Mouse (Mus musculus) intestine, embryonic 16.5 days (tissue): Measurements from ENCODE around the gene Chrm2. TPM values are rescaled to one million over a fixed set of nuclear protein-coding genes. Genes with fewer than 3 reads are reported as not detected.

Experiments used
- ATAC-seq: fragments of 200-750 bp; cut with Nextera tagmentation; 2 replicates; pipeline ENCODE4 v1.8.0; 2017; ENCODE audit warnings: moderate TSS enrichment, moderate library complexity
- H3K27ac ChIP-seq: fragments of 300-500 bp; sonication (generic); 2 replicates; pipeline ENCODE4 v1.5.1; 2014; ENCODE audit warnings: mild to moderate bottlenecking, low read length
- H3K27me3 ChIP-seq: fragments of 300-500 bp; sonication (generic); replicated peaks from 2 replicates; pipeline ENCODE4 v1.6.1; 2014; ENCODE audit warnings: low read length, control low read depth, mixed read lengths; ENCODE audit not compliant: control insufficient read depth, insufficient read depth
- H3K36me3 ChIP-seq: fragments of 300-500 bp; sonication (generic); 2 replicates; pipeline ENCODE4 v1.6.1; 2014; ENCODE audit warnings: low read length, control low read depth; ENCODE audit not compliant: control insufficient read depth, insufficient read depth
- H3K4me1 ChIP-seq: fragments of 300-500 bp; sonication (generic); 2 replicates; pipeline ENCODE4 v1.6.1; 2014; ENCODE audit warnings: low read length, control low read depth, mixed read lengths; ENCODE audit not compliant: control insufficient read depth, insufficient read depth
- H3K4me2 ChIP-seq: fragments of 300-500 bp; sonication (generic); 2 replicates; pipeline ENCODE4 v1.6.1; 2014; ENCODE audit warnings: low read depth, low read length, control low read depth
- H3K4me3 ChIP-seq: fragments of 300-500 bp; sonication (generic); 2 replicates; pipeline ENCODE4 v1.5.1; 2014; ENCODE audit warnings: mild to moderate bottlenecking, low read length
- H3K9ac ChIP-seq: fragments of 300-500 bp; sonication (generic); 2 replicates; pipeline ENCODE4 v1.6.1; 2014; ENCODE audit warnings: low read depth, low read length
- H3K9me3 ChIP-seq: fragments of 300-500 bp; sonication (generic); 2 replicates; pipeline ENCODE4 v1.6.1; 2016; ENCODE audit warnings: low read length, control low read depth; ENCODE audit not compliant: control insufficient read depth
- WGBS: fragments of 180-500 bp; shearing (Covaris S2); extraction: QIAGEN DNeasy Blood & Tissue Kit; methylation state at CpG from one replicate; pipeline ENCODE4 v1.1.7; 2014; 5-methylcytosine and 5-hydroxymethylcytosine counted together
- microRNA counts: library from miRNA; unstranded; fragments of <30 nt; microRNA quantifications from one replicate; lab custom pipeline; 2016
- microRNA-seq: library from miRNA; unstranded; fragments of <30 nt; microRNA quantifications from one replicate; pipeline ENCODE4, GENCODE M21; 2016
- polyA plus RNA-seq: library from polyadenylated mRNA; unstranded; fragments of >200 nt; fragmentation: Nextera tagmentation; extraction: Ambion mirVana; gene quantifications from 2 replicates; pipeline ENCODE4 v1.2.1, GENCODE M21; 2015

The Chrm2 gene
- polyA plus RNA-seq, 1 experiment from 2014 or later, result 14.5 TPM

GRCm38 (mm10) chr6:36507946-36508345 is 120.1 kb downstream of the Chrm2 start:
- 39% methylated on average over 7 of the region's 7 CpGs for WGBS
- no peaks in the 10 kb centered on the region for H3K36me3 ChIP-seq
- H3K9me3 ChIP-seq, result no peaks in the 10 kb centered on the region
- ATAC-seq, result no peak
- no peak overlapping the region for H3K27ac ChIP-seq
- no peaks in the 10 kb centered on the region for H3K4me1 ChIP-seq
- no peak overlapping the region for H3K9ac ChIP-seq
- H3K4me2 ChIP-seq, result no peak overlapping the region
- no peak overlapping the region for H3K4me3 ChIP-seq
- H3K27me3 ChIP-seq, result no peaks in the 10 kb centered on the region

DNA sequence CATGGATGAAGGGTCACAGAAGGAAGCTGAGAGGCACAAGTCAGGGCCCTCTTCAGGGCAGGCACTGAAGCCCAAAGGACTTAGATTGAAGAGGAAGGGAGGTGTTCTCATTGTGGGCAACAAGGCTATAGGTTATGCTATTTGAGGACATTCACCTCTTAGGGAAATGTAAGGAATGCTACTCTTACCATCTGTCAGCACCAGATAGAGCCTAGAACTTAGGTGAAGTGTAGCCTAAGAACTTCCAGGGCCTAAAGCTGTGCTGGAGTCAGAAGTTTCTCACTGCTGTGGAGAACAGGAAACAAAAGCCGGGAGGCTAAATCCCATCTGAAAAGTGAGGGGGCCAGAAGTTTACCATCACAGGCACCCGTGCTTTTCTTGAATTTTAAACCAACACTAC is 120.6 kb downstream of the Chrm2 start:
- Histone ChIP-seq H3K36me3 (no peaks in the 10 kb centered on the region), H3K27me3 (no peaks in the 10 kb centered on the region), H3K4me2 (no peak overlapping the region), H3K9ac (no peak overlapping the region), H3K4me1 (no peaks in the 10 kb centered on the region), H3K4me3 (no peak overlapping the region), H3K9me3 (no peaks in the 10 kb centered on the region), H3K27ac (no peak overlapping the region)
- 53% methylated on average over 2 of the region's 2 CpGs for WGBS
- ATAC-seq, result no peak

DNA sequence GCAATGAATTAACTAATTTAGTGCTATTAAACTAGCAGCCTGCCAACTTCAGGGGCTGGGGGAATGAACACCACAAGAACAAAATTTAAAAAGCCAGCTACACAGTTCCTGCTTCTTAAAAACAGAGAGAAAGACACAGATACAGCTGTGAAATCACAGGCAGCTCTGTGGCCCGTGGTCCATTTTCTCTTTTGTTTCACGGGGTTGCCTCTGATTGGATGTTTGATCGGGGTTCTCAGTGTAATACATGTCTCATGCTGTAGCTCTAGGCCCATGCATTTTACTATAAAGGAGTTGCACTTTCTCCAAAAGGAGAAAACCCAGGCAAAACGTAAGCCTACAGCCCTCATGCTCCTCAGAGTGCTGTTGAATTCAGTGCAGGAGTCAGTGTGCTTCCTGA is 128.6 kb downstream of the Chrm2 start:
- Histone ChIP-seq H3K27me3 (no peaks in the 10 kb centered on the region), H3K4me2 (no peak overlapping the region), H3K36me3 (no peaks in the 10 kb centered on the region), H3K9me3 (no peaks in the 10 kb centered on the region), H3K27ac (no peak overlapping the region), H3K4me3 (no peak overlapping the region), H3K4me1 (no peaks in the 10 kb centered on the region), H3K9ac (no peak overlapping the region)
- WGBS, result 75% methylated on average over 4 of the region's 4 CpGs
- ATAC-seq, result no peak

GRCm38 (mm10) chr6:36517242-36517641 is 129.4 kb downstream of the Chrm2 start:
- H3K27me3 ChIP-seq, result no peaks in the 10 kb centered on the region
- H3K9me3 ChIP-seq, result no peaks in the 10 kb centered on the region
- H3K36me3 ChIP-seq, result no peaks in the 10 kb centered on the region
- H3K4me2 ChIP-seq, result no peak overlapping the region
- no peaks in the 10 kb centered on the region for H3K4me1 ChIP-seq
- WGBS, result 46% methylated on average over 5 of the region's 5 CpGs
- H3K9ac ChIP-seq, result no peak overlapping the region
- no peak overlapping the region for H3K4me3 ChIP-seq
- no peak for ATAC-seq
- H3K27ac ChIP-seq, result no peak overlapping the region

- Histone ChIP-seq H3K9me3 (no peaks in the 10 kb centered on the region), H3K27ac (no peak overlapping the region), H3K9ac (no peak overlapping the region), H3K4me1 (no peaks in the 10 kb centered on the region), H3K27me3 (no peaks in the 10 kb centered on the region), H3K36me3 (no peaks in the 10 kb centered on the region), H3K4me2 (no peak overlapping the region), H3K4me3 (no peak overlapping the region)
- ATAC-seq, result no peak
- 97% methylated on average over 11 of the region's 11 CpGs for WGBS
These were observed 135.7 kb downstream of the Chrm2 start for GRCm38 (mm10) chr6:36523599-36523998.

DNA sequence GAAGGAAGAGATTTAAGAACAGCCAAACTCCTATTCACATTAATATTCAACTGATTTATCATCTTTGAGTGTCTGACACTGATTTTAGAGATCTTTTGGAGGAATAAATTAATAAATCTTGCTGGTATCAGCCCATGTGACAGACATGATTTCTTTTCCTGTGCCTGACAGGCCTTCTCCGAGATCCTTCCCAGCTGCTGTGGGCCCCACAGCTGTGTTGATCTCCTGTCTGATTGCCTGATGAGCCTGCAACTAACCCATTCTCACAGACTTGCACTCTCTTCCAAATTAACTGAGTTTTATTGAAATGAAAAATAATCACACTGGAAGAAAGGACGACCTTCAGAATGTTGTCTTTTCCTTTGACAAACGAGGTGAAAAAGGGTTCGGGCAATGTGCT is 140.6 kb downstream of the Chrm2 start:
- H3K4me3 ChIP-seq, result no peak overlapping the region
- H3K4me2 ChIP-seq, result no peak overlapping the region
- H3K9ac ChIP-seq, result no peak overlapping the region
- H3K36me3 ChIP-seq, result no peaks in the 10 kb centered on the region
- no peaks in the 10 kb centered on the region for H3K4me1 ChIP-seq
- H3K27ac ChIP-seq, result no peak overlapping the region
- 62% methylated on average over 4 of the region's 4 CpGs for WGBS
- no peaks in the 10 kb centered on the region for H3K27me3 ChIP-seq
- no peak for ATAC-seq
- no peaks in the 10 kb centered on the region for H3K9me3 ChIP-seq

GRCm38 (mm10) chr6:36541247-36541646 is 153.4 kb downstream of the Chrm2 start:
- no peak for ATAC-seq

GRCm38 (mm10) chr6:36566886-36567285 is 179.0 kb downstream of the Chrm2 start:
- Histone ChIP-seq H3K4me1 (no peaks in the 10 kb centered on the region), H3K9ac (no peak overlapping the region), H3K4me2 (no peak overlapping the region), H3K27me3 (no peaks in the 10 kb centered on the region), H3K27ac (no peak overlapping the region), H3K9me3 (no peaks in the 10 kb centered on the region), H3K4me3 (no peak overlapping the region), H3K36me3 (no peaks in the 10 kb centered on the region)
- no peak for ATAC-seq
- 66% methylated on average over 2 of the region's 2 CpGs for WGBS

More at GRCm38 (mm10) chr6:36541247-36541646, 153.4 kb downstream of the Chrm2 start:
- no peaks in the 10 kb centered on the region for H3K4me1 ChIP-seq
- no peaks in the 10 kb centered on the region for H3K27me3 ChIP-seq
- no peak overlapping the region for H3K4me2 ChIP-seq
- H3K9me3 ChIP-seq, result no peaks in the 10 kb centered on the region
- whole genome bisulfite sequencing, result 74% methylated on average over 6 of the region's 6 CpGs
- H3K36me3 ChIP-seq, result no peaks in the 10 kb centered on the region
- H3K4me3 ChIP-seq, result no peak overlapping the region
- no peak overlapping the region for H3K9ac ChIP-seq
- H3K27ac ChIP-seq, result no peak overlapping the region

MicroRNAs within 50 kb of the gene (microRNA counts, 519-probe panel; counts per million panel counts)
- microRNA mmu-miR-490 (lab: Ali Mortazavi, UCI), result 1,672 counts per million, percentile 21 among the panel's probes with 10 or more counts

Small RNA genes lying within 50 kb of the gene (microRNA-seq; reads per million reads assigned to microRNA genes)
- gene Mir490, result 164 reads per million, percentile 54 among the genes with 10 or more reads in this experiment
